Mouse (Mus musculus) neutrophil, adult 5-6 weeks (primary cell): Measurements from ENCODE around the gene Mgll. TPM values are rescaled to one million over a fixed set of nuclear protein-coding genes. Genes with fewer than 3 reads are reported as not detected.

Experiments used
- ATAC-seq: fragments of 151-379, 151-347 bp; 2 replicates; pipeline ENCODE4 v1.8.0; 2017; ENCODE audit warnings: mild to moderate bottlenecking, moderate TSS enrichment; ENCODE audit not compliant: insufficient number of reproducible peaks, poor library complexity, low FRiP score, severe bottlenecking; ENCODE audit errors: extremely low read depth
- total RNA-seq: library from RNA; stranded (forward); fragments of 200-1000 nt; gene quantifications from 2 replicates; pipeline ENCODE4 v1.2.3, GENCODE M21; 2017

Mgll gene
- total RNA-seq, 1 experiment from 2014 or later: 5.6 TPM

DNA sequence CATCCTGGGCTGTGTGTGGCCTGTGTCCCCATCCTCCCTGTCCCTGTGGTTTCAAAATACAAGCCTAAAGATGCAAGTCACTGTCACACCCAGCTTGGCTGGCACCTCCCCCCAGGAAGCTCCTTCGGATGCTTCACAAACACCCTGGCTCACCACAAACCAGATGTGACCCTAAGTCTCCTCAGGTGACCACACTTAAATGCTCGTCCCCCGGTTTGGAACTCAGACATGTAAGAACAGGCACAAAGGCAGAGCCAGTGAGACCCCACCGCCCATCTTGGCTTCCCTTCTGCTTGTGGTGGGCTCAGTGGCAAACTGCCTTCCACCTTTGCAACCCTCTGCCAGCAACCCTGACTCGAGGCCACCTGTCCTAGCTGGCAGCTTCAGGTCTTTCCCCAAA, 110.8 kb downstream of the Mgll start:
- ATAC-seq: no peak

DNA sequence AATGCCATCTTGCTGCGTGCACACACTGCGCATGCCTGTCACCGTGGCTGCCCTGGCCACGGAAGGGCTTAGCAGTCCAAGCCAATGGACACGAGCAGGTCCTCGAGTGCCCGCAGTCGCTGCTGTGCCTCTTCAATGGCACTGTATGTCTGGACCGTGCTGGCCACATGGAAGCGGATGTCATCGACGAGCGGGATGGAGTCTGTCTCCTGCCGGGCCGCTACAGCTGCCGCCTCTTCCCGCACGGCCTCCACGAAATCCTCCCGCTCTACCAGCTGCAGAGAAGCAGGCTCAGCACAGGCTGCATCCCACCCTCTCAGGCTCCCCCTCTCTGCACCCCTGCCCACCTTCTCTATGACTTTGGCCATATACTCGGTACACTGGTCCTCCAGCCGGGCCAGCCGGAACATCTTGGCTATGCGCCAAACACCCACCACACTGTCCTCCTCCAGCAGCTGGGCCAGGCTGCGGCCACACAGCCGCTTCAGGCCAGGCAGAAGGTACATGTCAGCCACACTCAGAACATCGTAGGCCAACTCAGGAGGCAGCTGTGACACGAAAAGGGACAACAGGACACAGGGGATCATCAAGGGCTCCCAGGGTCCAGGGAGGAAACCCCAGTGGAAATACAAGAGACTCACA, 112.1 kb downstream of the Mgll start:
- no peak for ATAC-seq

DNA sequence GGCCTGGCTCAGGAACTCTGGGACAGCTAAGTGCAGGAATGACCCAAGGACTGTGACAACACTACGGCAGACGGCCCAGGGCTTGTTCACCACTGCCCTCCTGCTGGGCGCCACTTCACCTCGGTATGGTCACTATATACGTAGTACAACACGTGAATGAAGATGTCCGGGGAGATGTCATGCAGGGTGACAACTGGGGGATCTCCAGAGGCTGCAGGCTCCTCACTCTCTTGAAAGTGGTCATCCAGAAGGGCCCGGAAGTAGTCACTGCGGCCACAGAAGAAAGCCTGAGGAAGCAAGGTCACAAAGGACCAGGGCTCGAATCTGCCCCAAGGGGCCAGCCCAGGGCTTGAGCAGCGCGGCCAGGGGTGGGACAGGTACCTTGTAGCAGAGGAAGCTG, 113.8 kb downstream of the Mgll start:
- ATAC-seq: no peak

DNA sequence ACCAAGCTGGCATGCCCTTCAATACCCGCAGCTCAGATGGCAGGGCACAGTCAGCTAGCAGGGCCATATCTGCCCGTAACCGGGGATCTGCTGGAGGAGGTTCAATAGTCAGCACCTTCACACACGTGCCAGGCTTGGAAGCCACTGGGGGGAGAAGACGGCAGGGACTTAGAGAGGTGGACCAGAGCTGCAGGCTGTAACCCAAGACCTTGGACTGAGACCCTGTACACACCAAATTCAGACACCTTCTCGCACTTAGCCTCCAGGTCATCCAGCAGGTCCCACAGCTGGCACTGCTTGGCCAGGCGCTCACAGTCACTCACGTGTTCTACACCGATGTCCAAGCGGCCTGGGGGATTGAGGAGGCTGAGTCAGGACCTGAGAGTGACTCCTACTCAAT, 114.4 kb downstream of the Mgll start:
- no peak for ATAC-seq

DNA sequence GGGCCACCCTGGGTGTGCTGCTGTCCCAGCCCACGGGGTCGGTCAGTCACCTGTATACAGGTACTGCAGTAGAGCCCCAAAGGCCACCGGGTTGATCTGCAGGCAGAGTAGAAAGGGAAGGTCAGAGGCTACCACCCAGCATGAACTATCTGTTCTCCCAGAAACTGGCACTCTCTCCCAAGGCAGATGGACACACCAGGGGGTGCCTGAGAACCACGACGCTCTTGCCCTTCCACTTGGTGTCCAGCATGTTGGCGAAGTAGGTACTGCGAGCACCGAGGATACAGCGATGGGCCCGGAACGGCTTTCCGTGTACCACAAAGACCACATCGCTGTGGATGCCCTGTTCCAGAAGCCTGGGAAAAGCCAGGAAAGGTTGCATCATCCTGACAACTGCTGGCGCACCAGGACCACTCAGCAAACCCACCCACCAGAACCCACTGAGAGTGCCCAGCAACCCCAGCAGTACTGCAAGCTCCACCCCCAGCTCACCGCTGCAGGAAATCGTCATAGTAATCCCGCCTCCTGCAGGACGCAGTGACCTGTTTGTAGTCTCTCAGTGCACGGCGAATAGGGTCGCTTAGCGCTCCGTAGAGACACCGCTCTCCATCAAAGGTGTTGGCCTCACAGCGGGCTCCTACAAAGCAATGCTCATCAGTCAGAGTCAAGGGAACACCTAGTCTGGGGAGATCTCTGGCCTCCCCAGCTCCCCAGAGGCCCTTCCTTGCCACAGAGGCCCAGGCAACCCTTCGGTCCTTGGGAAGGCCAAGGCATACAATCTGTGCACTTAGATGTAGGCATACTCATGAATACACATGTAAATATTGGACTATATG, 115.1 kb downstream of the Mgll start:
- ATAC-seq: no peak

DNA sequence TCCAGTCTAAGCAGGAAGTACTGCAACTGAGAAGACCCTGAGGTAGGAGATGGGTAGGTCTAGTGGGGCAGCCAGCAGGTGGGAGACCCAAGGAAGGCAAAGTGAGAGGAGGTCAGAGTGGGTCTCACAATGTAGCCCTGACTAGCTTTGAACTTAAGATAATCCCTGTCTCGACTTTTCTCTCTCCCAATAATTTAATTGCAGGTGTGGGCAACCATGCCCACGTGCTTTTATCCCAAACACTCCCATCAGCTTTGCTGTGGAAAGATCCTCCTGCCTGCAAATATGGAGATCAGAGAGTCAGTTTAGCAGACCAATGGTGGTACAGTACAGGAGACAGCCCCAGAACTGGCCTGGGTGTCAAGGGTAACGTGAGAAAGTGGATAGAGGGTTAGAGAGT, 116.0 kb downstream of the Mgll start:
- no peak for ATAC-seq

DNA sequence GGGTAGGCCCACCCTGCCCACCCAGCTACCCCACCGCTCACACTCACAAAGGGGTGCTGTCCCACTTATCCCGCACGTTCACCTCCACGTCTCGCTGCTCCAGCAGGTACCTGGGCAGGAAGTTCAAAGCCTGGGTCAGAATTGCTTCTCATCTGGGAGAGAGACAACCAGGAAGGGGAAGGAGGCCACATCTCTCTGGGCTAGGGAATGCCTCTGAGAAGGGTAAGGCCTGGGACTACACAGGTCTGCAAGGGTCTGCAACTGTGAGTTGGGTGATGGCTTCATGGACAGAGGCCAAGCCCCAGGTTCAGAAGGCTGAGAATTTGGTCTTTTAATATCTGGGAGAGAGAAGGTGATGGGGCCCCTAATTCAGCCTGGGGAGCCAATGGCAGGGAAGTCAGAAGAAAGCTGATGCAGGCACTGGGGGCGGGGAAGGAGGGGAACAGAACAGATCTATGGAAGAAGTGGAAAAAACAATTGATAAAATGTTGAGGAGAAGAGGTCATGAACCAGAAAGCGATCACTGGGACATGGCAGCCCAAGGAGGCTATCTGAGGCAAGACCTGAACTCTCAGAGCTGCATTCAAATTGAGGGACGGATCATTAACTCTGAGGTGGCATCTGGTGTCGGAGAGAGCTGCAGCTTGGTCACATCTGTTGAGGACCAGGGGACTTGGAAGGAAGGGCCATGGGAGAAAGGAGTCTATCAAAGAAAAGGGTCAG, 116.7 kb downstream of the Mgll start:
- ATAC-seq: no peak

DNA sequence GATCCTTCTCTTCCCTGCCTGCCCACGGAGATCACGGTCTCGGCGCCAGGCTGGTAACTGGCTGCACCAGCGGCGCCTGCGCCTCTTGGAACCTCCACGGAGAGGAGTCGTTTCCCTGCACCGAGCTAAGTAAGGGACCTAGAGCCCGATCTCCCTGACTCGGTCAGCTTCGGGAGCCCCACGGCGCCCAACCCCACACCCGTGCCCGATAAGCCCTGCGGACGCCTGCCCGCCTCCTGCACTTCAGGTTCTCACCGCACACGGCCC, 117.2 kb downstream of the Mgll start:
- no peak for ATAC-seq

DNA sequence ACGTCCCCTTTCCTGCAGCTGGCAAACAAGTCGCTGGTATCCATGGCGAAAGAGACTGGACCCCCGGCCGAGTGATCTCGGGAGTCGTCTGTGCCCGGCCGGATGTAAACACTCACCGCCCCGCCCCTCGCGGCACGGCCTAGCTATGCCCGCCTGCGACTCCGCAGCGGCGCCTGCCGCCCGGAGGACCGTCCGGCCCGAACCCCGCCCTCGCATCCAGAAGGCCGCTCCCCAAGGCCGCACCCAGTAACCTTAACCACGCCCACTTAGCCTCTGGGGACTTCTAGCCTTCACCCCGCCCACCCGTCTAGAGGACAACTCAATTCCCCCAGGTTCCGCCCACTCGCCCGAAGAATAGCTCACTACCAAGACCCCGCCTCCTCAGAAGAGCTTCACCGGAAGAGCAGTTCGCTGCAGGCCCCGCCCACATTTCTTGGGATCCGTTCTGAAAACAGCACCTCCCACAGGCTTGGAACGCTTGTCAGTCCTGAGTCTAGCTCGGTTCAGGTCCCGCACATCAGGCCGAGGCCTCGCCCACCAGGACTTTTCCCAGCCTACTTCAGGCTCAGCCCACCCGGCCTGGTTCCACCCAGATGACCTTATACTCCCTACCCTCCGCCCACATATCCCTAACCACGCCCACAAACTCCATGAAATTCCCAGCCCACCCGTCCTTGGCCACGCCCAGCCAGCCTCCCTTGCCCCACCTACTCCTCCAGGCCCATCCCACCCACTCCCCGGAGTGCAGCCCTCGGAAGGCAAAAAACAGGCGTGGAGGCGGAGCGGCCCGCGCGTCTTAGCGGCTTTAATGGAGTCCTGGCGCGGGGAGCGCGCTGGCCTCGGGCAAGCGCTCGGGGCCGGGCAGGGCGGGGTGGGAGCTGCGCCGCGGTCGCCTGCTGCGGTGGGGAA, 117.8 kb downstream of the Mgll start, which contains the start of gene Abtb1:
Gene Abtb1 (minus strand): TSS at position 204 of the 909 bp plus-strand sequence.
- ATAC-seq: peak; percentile 84

DNA sequence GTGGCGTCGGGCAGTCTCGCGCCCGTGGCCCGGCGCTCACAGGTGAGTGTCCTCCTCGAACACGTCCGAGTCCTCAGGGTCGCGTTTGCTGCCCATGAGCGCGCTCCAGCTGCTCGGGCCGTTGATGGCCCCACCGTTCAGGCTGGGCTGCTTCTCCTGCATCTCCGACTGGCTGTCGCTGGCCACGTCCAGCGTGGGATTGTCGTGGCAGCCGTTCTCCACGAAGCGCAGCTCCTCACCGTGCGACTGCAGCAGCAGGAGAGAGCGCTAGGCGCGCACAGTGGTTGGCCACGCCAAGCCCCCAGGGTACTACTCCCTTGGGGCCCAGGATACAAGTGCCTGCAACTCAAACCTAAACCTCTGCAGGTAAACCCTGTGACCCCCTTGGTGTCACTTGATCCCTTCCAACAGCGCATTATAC, 118.5 kb downstream of the Mgll start:
- ATAC-seq: no peak

DNA sequence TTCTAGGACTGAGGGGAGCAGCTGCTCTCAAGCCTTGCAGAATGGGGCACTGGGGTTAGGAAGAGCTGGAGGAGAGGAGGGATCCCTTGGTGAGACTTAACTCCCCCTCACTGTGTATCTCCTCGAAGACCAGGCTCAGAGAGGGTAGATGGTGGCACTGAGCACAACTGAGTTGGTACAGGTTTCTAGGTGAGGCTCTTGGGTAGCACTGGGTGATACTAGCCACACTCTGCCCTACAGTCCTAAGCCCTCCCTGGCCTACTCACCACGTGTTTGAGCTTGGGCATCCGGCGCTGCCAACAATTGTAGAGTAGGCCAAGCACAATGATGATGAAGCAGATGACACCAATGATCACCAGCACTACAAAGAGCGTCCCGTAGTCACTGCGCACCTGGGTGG, 119.0 kb downstream of the Mgll start:
- no peak for ATAC-seq

DNA sequence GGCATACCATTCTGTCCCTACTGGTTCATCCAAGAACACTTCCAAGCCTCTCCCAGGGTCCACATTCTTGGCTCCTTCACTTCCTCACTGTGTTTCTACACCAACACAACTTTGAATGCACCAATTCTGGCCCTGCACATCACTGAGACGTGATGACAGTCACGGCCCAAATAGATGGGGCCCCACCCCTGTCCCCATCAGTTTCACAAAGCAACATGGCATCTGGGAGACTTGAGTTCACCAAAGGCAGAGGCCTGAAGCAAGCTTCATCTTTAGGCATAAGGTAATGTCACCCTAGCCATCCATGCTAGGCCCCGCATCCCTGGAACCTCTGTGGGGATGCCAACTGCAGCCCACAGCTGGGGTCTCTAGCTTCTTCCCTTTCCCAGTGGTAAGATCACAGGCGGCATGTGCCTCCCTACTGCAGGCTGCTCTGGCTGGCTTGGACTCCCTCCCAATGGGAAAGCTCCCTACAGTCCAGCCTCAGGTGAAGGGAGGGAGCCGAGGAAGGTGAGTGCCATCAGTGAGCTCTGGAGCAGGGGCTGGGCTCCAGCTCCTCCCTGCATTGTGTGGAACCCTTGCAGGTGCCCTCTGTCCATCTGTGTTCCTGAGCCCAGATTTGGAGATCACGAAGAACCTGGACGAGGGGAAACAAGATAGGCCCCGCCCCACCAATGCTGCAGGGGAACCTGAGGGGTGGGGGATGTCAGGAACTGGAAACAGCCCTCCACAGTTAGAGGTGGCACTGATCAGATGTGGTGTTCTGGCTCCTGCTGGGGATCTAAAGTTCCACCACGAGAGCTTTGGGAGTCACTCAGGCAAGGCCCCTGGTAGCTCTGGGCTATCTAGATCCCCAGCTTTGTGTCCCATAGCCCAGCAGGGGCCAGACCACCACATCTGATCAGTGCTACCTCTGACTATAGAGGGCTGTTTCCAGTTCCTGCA, 119.8 kb downstream of the Mgll start:
- no peak for ATAC-seq

DNA sequence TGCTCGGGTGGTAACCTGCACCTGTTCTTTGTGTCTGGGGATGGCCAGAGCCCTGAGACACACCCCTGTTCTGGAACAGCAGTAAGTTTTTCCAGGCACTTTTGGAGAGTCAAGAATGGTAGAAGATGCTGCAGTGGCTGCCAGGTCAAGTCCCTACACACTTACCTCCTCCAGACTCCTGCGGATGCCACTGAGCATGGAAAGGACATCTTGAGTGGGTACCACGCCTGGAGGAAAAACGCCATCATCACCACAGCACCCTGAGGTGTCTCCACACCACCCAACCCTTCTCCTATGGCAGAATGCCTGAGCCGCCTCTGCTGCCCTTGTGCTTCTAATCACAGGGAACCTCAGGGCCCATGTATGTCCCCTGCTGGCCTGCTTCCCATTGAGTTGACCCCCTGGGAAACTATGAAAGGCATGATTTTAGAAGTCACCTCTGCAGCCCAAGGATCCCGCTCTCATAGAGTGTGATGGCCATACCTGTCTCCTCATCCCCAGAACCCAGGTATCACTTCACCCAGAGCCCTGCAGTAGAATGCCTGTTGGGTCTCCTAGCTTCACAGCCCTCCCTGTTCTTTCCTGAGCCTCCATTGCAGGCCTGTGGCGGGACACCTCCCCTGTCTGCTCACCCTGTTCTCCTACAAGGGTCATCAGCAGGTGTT, 120.8 kb downstream of the Mgll start:
- ATAC-seq: no peak

DNA sequence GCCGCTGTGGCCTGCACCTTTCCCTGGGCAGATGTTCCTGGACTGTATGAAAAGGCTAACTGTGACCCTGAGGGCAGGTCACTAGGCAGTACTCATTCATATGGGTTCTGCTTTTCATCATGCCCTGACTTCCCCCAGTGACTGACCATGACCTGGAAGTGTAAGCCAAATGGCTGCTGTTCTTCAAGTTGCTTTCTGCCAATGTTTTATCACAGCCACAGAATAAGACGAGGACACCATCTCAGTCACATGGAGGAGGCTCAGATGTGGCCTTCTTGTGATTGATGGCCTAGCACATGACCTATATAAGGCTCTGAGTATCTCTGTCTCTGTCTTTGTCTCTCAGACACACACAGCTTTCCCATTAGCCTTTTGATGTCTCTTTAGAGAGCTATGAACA, 123.4 kb downstream of the Mgll start:
- no peak for ATAC-seq

DNA sequence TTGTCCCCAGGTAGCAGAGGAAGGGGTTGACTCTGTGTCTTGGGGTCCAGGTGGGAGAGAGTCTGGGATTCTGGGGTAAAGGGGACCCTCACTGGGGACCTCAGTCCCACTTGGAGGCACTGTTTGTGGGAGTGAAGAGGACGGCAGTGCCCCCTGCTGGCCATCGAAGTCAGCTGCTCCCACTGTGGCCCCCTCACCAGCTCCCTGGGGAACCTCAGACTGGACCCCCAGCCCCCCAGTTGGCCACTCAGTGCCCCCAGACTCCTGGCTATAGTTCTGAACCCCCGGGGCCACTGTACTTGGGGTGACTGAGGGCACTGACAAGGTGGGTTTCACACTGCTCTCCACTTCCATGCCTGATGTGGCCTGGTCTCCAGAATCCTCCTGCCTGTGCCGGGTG, 125.1 kb downstream of the Mgll start:
- ATAC-seq: no peak; the same call in 1 of the 2 replicates

DNA sequence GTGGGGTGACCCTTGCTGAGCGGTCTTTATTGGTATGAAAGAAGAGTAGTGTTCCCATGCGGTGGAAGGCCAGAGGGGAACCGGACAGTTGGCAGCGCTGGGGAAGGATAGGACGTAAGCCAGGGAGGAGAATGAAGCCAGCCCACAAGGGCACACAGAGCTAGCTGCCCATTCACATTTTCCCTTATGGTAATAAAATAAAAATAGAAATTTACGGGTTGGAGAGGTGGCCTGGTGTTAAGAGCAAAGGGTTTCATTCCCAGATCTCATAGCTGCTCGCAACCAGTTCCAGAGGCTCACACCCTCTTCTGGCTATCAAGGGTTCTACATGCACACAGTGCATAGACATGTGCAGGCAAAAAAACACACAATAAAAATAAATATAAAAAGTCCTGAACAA, 125.8 kb downstream of the Mgll start:
- ATAC-seq: no peak

DNA sequence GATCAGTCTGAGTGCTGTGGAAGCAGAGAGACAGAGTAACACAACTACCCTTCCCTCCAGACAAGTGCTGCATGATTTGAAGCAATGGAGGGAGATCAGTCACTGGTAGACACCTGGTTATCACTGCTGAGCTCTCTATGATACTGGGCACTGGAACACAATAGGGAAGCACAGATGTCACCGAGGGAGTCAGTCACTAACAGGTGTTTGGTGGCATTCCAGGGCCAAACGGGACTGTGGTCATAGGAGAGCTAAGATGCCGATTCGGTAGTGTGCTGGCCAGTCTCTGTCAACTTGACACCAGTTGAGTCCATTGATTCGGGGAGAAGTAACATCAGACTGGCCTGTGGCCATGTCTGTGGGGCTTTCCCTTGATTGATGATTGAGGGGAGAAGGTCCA, 130.3 kb downstream of the Mgll start:
- ATAC-seq: no peak

DNA sequence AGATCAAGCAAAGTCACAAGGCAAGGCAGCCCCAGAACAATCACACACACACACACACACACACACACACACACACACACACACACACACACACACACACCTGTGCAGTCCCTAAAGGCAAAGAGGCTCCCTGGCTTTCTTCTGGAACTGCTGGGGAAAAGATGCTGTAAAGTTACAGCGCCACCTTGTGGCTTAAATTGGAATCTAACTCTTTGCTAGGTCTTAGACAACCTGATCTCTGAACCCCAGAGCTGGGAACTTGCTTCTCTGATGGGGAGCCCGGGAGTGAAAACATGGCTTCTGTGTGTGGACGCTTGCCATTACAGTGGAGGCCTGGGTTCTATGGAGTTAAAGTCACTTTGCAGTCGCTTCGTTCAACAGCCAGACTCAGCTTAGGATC, 131.4 kb downstream of the Mgll start:
- peak; percentile 34; the same call in 1 of the 2 replicates for ATAC-seq
